Mouse (Mus musculus) lung, embryonic 15.5 days (tissue): ENCODE results near the gene Bola2. TPM values are rescaled to one million over a fixed set of nuclear protein-coding genes. Genes with fewer than 3 reads are reported as not detected.

ENCODE experiments used
- ATAC-seq: fragments of 200-750 bp; cut with Nextera tagmentation; 2 replicates; pipeline ENCODE4 v1.8.0; 2017; ENCODE audit warnings: moderate number of reproducible peaks, borderline replicate concordance; ENCODE audit not compliant: low FRiP score, low TSS enrichment; ENCODE audit errors: extremely low read depth
- H3K27ac ChIP-seq: fragments of 300-500 bp; sonication (generic); 2 replicates; pipeline ENCODE4 v1.5.1; 2015; ENCODE audit warnings: moderate library complexity, mild to moderate bottlenecking, inconsistent platforms
- H3K27me3 ChIP-seq: fragments of 300-500 bp; sonication (generic); 2 replicates; pipeline ENCODE4 v1.6.1; 2015; ENCODE audit warnings: inconsistent platforms
- H3K36me3 ChIP-seq: fragments of 300-500 bp; sonication (generic); 2 replicates; pipeline ENCODE4 v1.6.1; 2015; ENCODE audit warnings: inconsistent platforms
- H3K4me1 ChIP-seq: fragments of 300-500 bp; sonication (generic); 2 replicates; pipeline ENCODE4 v1.6.1; 2015; ENCODE audit warnings: inconsistent platforms
- H3K4me2 ChIP-seq: fragments of 300-500 bp; sonication (generic); 2 replicates; pipeline ENCODE4 v1.6.1; 2015; ENCODE audit warnings: inconsistent platforms, mild to moderate bottlenecking, moderate library complexity
- H3K4me3 ChIP-seq: fragments of 300-500 bp; sonication (generic); 2 replicates; pipeline ENCODE4 v1.5.1; 2015; ENCODE audit warnings: mild to moderate bottlenecking, inconsistent platforms
- H3K9ac ChIP-seq: fragments of 300-500 bp; sonication (generic); 2 replicates; pipeline ENCODE4 v1.6.1; 2015; ENCODE audit warnings: inconsistent platforms
- H3K9me3 ChIP-seq: fragments of 300-500 bp; sonication (generic); 2 replicates; pipeline ENCODE4 v1.6.1; 2016; ENCODE audit warnings: inconsistent platforms
- WGBS: fragments of 180-500 bp; shearing (Covaris S2); methylation state at CpG from one replicate; pipeline ENCODE4 v1.1.7; 2015; 5-methylcytosine and 5-hydroxymethylcytosine counted together
- polyA plus RNA-seq: library from polyadenylated mRNA; unstranded; fragments of >200 nt; fragmentation: Nextera tagmentation; extraction: Ambion mirVana; gene quantifications from 2 replicates; pipeline ENCODE4 v1.2.1, GENCODE M21; 2015

Gene Bola2
- polyA plus RNA-seq, 1 experiment from 2014 or later = 105 TPM

DNA sequence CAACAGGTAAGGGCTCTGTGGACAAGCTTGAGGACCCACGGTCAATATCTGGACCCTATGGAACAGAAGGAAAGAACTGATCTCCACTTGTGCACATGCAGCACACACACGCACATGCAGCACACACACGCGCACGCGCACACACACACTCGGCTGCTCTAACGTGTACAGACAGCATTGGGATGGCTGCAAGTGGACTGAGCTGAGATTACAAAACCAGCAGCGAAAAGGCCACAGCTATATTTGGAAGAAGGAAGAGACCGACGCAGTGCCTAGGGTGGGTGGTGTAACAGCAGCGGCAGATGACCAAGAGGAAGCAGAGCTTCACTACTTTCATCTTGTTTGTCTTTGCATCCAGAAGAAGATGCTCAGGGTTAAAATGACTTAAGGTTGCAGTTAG lies 50.9 kb downstream of the Bola2 start:
- no peak for ATAC-seq
- no peaks in the 10 kb centered on the region for H3K27me3 ChIP-seq
- H3K4me2 ChIP-seq = no peak overlapping the region
- H3K9ac ChIP-seq = no peak overlapping the region
- 83% methylated on average over 12 of the region's 12 CpGs for WGBS
- H3K9me3 ChIP-seq = no peaks in the 10 kb centered on the region
- H3K4me3 ChIP-seq = no peak overlapping the region
- no peaks in the 10 kb centered on the region for H3K36me3 ChIP-seq
- H3K4me1 ChIP-seq = peaks cover 11% of the 10 kb centered on the region; the same call in 1 of the 2 replicates
- no peak overlapping the region for H3K27ac ChIP-seq

DNA sequence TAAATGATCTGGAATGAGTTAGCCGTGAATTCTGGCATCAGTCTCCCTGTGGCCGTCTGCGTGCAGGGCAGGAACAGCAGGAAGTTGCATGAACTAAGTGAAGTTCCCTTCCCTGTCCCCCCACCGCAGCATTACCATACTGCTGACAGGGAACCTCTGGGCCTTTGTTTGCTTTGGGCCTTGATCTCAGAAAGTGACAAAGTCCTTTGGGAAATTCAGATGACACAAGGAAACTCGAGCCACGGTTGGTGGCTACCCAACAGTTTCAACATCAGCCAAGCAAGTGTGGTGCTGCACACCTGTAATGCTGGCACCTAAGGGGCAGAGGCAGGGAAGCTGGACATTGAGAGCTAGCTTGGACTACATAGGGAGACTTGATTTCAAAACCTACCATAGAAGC lies 51.6 kb downstream of the Bola2 start:
- Histone ChIP-seq H3K9ac (no peak overlapping the region), H3K36me3 (no peaks in the 10 kb centered on the region), H3K4me1 (peaks cover 11% of the 10 kb centered on the region; the same call in 1 of the 2 replicates), H3K4me3 (no peak overlapping the region), H3K9me3 (no peaks in the 10 kb centered on the region), H3K27me3 (no peaks in the 10 kb centered on the region), H3K27ac (no peak overlapping the region), H3K4me2 (no peak overlapping the region)
- WGBS = 14% methylated on average over 6 of the region's 6 CpGs
- ATAC-seq = no peak

DNA sequence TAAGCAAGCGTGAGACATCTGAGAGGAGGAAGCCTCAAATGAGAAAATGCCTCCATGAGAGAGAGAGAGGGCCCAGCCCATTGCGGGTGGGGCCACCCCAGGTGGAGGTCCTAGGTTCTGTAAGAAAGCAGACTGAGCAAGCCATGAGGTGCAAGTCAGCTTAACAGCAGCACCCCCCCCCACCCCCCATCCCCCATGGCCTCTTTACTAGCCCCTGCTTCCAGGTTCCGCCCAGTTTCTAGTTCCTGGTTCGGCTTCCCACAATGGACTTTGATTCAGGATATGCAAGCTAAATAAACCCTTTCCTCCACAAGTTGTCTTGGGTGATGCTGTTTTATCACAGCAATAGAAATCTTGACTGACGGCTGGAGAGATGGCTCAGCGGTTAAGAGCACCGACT lies 53.6 kb downstream of the Bola2 start:
- Histone ChIP-seq H3K4me1 (peaks cover 11% of the 10 kb centered on the region; the same call in 1 of the 2 replicates), H3K27me3 (no peaks in the 10 kb centered on the region), H3K9ac (no peak overlapping the region), H3K36me3 (no peaks in the 10 kb centered on the region), H3K4me3 (no peak overlapping the region), H3K4me2 (no peak overlapping the region), H3K9me3 (no peaks in the 10 kb centered on the region), H3K27ac (peak overlapping the region; percentile 19; the same call in 1 of the 2 replicates)
- no peak for ATAC-seq
- 61% methylated on average over 7 of the region's 7 CpGs for WGBS

Other genes starting within 250 kb of the Bola2 start
- gene Atp2a1, start 232.3 kb upstream of the Bola2 start, polyA plus RNA-seq = 1.3 and 2.8 TPM in 2 replicates
- gene Sh2b1, start 220.0 kb upstream of the Bola2 start, polyA plus RNA-seq = 45.6 and 46.8 TPM in 2 replicates
- gene Tufm, start 208.0 kb upstream of the Bola2 start, polyA plus RNA-seq = 125 and 127 TPM in 2 replicates
- 47.7 and 54.1 TPM in 2 replicates for gene Atxn2l, start 192.0 kb upstream of the Bola2 start, polyA plus RNA-seq
- 176 and 186 TPM in 2 replicates for gene Eif3c, start 129.0 kb upstream of the Bola2 start, polyA plus RNA-seq
- gene Apobr, start 110.5 kb upstream of the Bola2 start, polyA plus RNA-seq = 1.1 and 1.5 TPM in 2 replicates
- gene Cln3, start 109.6 kb upstream of the Bola2 start, polyA plus RNA-seq = 27.7 and 27.9 TPM in 2 replicates
- not detected in 2 replicates for gene Il27, start 100.5 kb upstream of the Bola2 start, polyA plus RNA-seq
- 23.4 and 30.0 TPM in 2 replicates for gene Nupr1, start 64.5 kb upstream of the Bola2 start, polyA plus RNA-seq
- 47.3 and 54.9 TPM in 2 replicates for gene Sgf29, start 46.1 kb upstream of the Bola2 start, polyA plus RNA-seq
- gene Sult1a1, start 19.0 kb upstream of the Bola2 start, polyA plus RNA-seq = 5.9 and 6.8 TPM in 2 replicates
- gene Slx1b, start 383 bp downstream of the Bola2 start, polyA plus RNA-seq = 9.9 and 11.5 TPM in 2 replicates
- gene Coro1a, start 12.4 kb downstream of the Bola2 start, polyA plus RNA-seq = 36.0 and 58.1 TPM in 2 replicates
- gene Mapk3, start 64.2 kb downstream of the Bola2 start, polyA plus RNA-seq = 132 and 135 TPM in 2 replicates
- gene Gdpd3, start 70.9 kb downstream of the Bola2 start, polyA plus RNA-seq = 2.5 and 2.8 TPM in 2 replicates
- gene Ypel3, start 81.6 kb downstream of the Bola2 start, polyA plus RNA-seq = 90.3 and 96.2 TPM in 2 replicates
- 0.26 and 0.51 TPM in 2 replicates for gene Tbx6, start 86.1 kb downstream of the Bola2 start, polyA plus RNA-seq
- 260 and 262 TPM in 2 replicates for gene Ppp4c, start 97.1 kb downstream of the Bola2 start, polyA plus RNA-seq
- gene Fam57b, start 102.3 kb downstream of the Bola2 start, polyA plus RNA-seq = 0.10 and 0.19 TPM in 2 replicates
- not detected in 2 replicates for gene 4930451I11Rik, start 136.2 kb downstream of the Bola2 start, polyA plus RNA-seq
- 0.81 and 1.1 TPM in 2 replicates for gene Doc2a, start 152.0 kb downstream of the Bola2 start, polyA plus RNA-seq
- gene Hirip3, start 166.6 kb downstream of the Bola2 start, polyA plus RNA-seq = 31.6 and 34.4 TPM in 2 replicates
- 76.6 and 78.3 TPM in 2 replicates for gene Ino80e, start 167.0 kb downstream of the Bola2 start, polyA plus RNA-seq
- gene Taok2, start 189.3 kb downstream of the Bola2 start, polyA plus RNA-seq = 48.0 and 55.0 TPM in 2 replicates
- gene Tmem219, start 227.5 kb downstream of the Bola2 start, polyA plus RNA-seq = 31.6 and 32.9 TPM in 2 replicates
- gene Kctd13, start 233.5 kb downstream of the Bola2 start, polyA plus RNA-seq = 13.6 and 15.0 TPM in 2 replicates